Mouse (Mus musculus) left cerebral cortex, adult 6 months (tissue): ENCODE measurements around the gene Efna4. TPM values are rescaled to one million over a fixed set of nuclear protein-coding genes. Genes with fewer than 3 reads are reported as not detected.

Experiments used
- long read RNA-seq, 2 experiments: library from polyadenylated mRNA; unstranded; transcript quantifications; one replicate each; pipeline ENCODE4 v2.0.0; 2019 to 2020
- polyA plus RNA-seq: library from polyadenylated mRNA; unstranded; fragments of <200 nt; fragmentation: Nextera tagmentation; gene quantifications from 2 replicates; pipeline ENCODE4 v1.2.3, GENCODE M21; 2021

Gene Efna4
- polyA plus RNA-seq: 0.30 and 0.44 TPM in 2 replicates
- long read RNA-seq, experiment 1: 0 reads
- long read RNA-seq, experiment 2, partial matches to known transcripts: 0 of 3 reads
- long read RNA-seq, experiment 2, other reads (novel, unspliced or antisense): 0 of 3 reads

GRCm38 (mm10) chr3:89337721-89338578 is at the start of gene Efna4:
Gene Efna4 (minus strand): TSS chr3:89338028.

GRCm38 (mm10) chr3:89365153-89365485 is 27.3 kb upstream of the Efna4 start, which contains the start of gene Dcst1:
Gene Dcst1 (minus strand): TSS chr3:89365253.

GRCm38 (mm10) chr3:89361675-89362074 is 23.8 kb upstream of the Efna4 start, which contains the start of gene Dcst2:
Gene Dcst2 (plus strand): TSS chr3:89361975.

DNA sequence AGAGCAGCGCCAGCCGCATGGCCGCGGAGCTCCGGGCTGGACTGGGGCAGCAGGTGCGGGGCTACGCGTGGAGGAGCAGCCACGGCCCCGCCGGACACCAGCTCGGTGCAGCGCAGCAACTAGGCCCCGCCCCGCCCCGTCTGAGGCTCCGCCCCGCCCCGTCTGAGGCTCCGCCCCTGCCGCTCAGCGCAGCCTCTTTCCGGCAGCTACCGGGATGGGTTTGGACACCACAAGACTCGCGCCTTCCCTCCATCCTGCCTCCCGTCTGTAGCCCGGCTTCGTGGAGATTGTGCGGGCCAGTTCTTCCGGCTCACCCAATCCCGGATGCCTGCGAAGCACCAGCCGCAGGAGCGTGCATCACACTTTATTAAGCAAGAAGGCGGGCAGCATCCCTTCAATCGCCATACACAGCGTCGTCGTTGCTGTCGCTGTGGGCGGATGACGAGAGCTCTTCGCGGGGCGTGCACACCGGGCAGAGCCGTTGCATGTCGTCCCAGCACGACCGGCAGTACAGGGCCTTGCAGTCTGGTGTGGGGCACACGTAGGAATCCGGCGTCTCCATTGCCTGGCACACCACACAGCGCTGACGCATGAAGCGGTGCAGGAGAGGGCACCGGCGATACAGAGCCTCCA is 12.2 kb upstream of the Efna4 start, which contains the start of gene Adam15:
Gene Adam15 (minus strand): TSS at position 128 of the 633 bp plus-strand sequence.

DNA sequence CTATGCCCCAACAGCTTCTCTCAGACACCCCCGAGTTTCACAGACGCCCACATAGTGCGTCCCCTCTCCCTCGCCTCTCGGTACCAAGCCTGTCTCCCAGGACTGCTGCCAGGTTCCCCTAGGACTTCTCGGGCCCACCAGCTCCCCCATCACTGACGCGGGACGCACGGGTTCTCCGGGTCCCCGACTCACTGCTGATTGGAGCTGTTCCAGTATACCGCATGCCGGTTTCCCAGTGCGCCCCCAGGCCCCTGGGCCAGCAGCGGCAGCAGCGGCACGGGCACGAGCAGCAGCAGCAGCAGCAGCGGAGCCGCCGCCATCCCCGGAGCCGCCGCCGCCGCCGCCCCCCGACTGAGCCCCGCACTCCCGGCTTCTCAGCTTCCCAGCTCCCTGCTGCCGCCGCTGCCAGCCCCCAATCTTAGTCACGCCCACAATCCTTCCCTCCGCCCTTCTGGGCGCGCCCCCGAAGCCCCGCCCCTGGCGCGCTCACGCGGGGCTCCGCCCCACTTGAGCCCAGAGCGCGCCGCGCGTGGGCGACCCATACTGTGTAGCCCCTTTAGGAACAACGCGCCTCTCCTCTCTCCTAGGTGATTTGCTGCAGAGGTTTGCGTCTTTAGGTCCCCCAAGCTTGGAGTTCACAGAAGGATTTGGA is 15.2 kb downstream of the Efna4 start, which contains the start of gene Efna3:
Gene Efna3 (minus strand): TSS at position 452 of the 652 bp plus-strand sequence.

Other genes with a start within 250 kb of the Efna4 start
- gene Rusc1, start 244.7 kb downstream of the Efna4 start, polyA plus RNA-seq: 47.9 and 79.6 TPM in 2 replicates
- gene Gm43738, start 236.9 kb downstream of the Efna4 start, polyA plus RNA-seq: 0.10 TPM in 1 of 2 replicates, not detected in the other
- gene Fdps, start 236.1 kb downstream of the Efna4 start, polyA plus RNA-seq: 156 and 192 TPM in 2 replicates
- not detected in 2 replicates for gene Pklr, start 201.9 kb downstream of the Efna4 start, polyA plus RNA-seq
- 2.2 and 5.2 TPM in 2 replicates for gene Hcn3, start 177.8 kb downstream of the Efna4 start, polyA plus RNA-seq
- gene Clk2, start 173.2 kb downstream of the Efna4 start, polyA plus RNA-seq: 3.0 and 3.7 TPM in 2 replicates
- 65.4 and 69.8 TPM in 2 replicates for gene Scamp3, start 160.6 kb downstream of the Efna4 start, polyA plus RNA-seq
- gene Fam189b, start 154.9 kb downstream of the Efna4 start, polyA plus RNA-seq: 8.2 and 15.5 TPM in 2 replicates
- 24.1 and 25.8 TPM in 2 replicates for gene Gba, start 135.1 kb downstream of the Efna4 start, polyA plus RNA-seq
- gene Thbs3, start 122.8 kb downstream of the Efna4 start, polyA plus RNA-seq: 8.3 and 12.0 TPM in 2 replicates
- gene Mtx1, start 110.9 kb downstream of the Efna4 start, polyA plus RNA-seq: 121 and 135 TPM in 2 replicates
- 0.20 and 0.34 TPM in 2 replicates for gene Muc1, start 109.0 kb downstream of the Efna4 start, polyA plus RNA-seq
- gene Krtcap2, start 92.1 kb downstream of the Efna4 start, polyA plus RNA-seq: 209 and 223 TPM in 2 replicates
- gene Trim46, start 91.7 kb downstream of the Efna4 start, polyA plus RNA-seq: 23.1 and 27.4 TPM in 2 replicates
- gene Dpm3, start 78.7 kb downstream of the Efna4 start, polyA plus RNA-seq: 276 and 277 TPM in 2 replicates
- 48.6 and 65.6 TPM in 2 replicates for gene Slc50a1, start 67.5 kb downstream of the Efna4 start, polyA plus RNA-seq
- 11.1 and 12.0 TPM in 2 replicates for gene Efna1, start 56.9 kb downstream of the Efna4 start, polyA plus RNA-seq
- gene Efna3, start 15.1 kb downstream of the Efna4 start, polyA plus RNA-seq: 5.6 and 31.3 TPM in 2 replicates
- gene Adam15, start 12.0 kb upstream of the Efna4 start, polyA plus RNA-seq: 21.3 and 43.1 TPM in 2 replicates
- gene Dcst2, start 23.9 kb upstream of the Efna4 start, polyA plus RNA-seq: not detected in 2 replicates
- gene Dcst1, start 27.2 kb upstream of the Efna4 start, polyA plus RNA-seq: 1.9 and 2.3 TPM in 2 replicates
- 0.49 and 1.2 TPM in 2 replicates for gene Zbtb7b, start 56.7 kb upstream of the Efna4 start, polyA plus RNA-seq
- not detected in 2 replicates for gene Lenep, start 64.8 kb upstream of the Efna4 start, polyA plus RNA-seq
- gene Flad1, start 73.8 kb upstream of the Efna4 start, polyA plus RNA-seq: 22.6 and 32.3 TPM in 2 replicates
- 8.9 and 10.6 TPM in 2 replicates for gene Cks1b, start 80.4 kb upstream of the Efna4 start, polyA plus RNA-seq
- 4.1 and 4.9 TPM in 2 replicates for gene Shc1, start 80.4 kb upstream of the Efna4 start, polyA plus RNA-seq
- 5.5 and 11.4 TPM in 2 replicates for gene Pygo2, start 92.2 kb upstream of the Efna4 start, polyA plus RNA-seq
- gene Pbxip1, start 98.7 kb upstream of the Efna4 start, polyA plus RNA-seq: 15.4 and 16.1 TPM in 2 replicates
- gene Pmvk, start 116.5 kb upstream of the Efna4 start, polyA plus RNA-seq: 66.6 and 78.2 TPM in 2 replicates
- 2.5 and 4.1 TPM in 2 replicates for gene Kcnn3, start 182.1 kb upstream of the Efna4 start, polyA plus RNA-seq